Mouse (Mus musculus) spleen, adult 2 months (tissue): Measurements from ENCODE around the gene Apoc4.

Experiments used
- CTCF ChIP-seq: fragments of 200-500 bp; IDR thresholded peaks from 2 replicates; pipeline ENCODE4 v1.5.1; 2011; ENCODE audit warnings: mild to moderate bottlenecking, inconsistent platforms; ENCODE audit not compliant: insufficient read depth, insufficient read length, insufficient replicate concordance; ENCODE audit errors: extremely low read depth
- POLR2A ChIP-seq: fragments of 200-500 bp; IDR thresholded peaks from 2 replicates; pipeline ENCODE4 v1.6.1; 2011; ENCODE audit warnings: low read depth, low read length, inconsistent platforms

DNA sequence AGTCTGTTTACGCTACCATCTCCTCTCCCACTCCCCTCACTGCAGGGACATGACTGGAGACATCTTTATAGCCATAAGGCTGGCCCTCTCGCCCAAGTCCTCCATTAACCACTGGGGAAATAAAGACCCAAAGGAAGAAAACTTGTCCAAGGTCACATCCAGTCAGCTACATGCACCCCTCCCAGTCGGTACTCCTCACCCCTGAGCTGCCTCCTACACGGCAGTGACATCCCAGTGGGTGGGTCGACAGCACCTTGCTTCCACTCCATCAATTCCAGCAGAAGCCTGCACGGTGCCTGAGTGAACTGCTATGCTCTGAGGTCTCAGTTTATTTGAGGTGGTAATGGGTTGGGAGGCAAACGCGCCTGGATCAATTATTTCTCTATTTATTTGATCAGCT is 17.3 kb downstream of the Apoc4 start:
- TF ChIP-seq CTCF (no peak), POLR2A (no peak)
